Comparison of ENCODE assay signal across 20 mouse cellular contexts in genomic region chr11:20544801-20545515, GRCm38 (mm10). TPM values are rescaled to one million over a fixed set of nuclear protein-coding genes. Genes with fewer than 3 reads are reported as not detected.
DNase-seq lines count a peak whose midpoint lies in the region; ATAC-seq lines count a peak whose summit lies in the region.
"Had no signal": no experiment of that assay in that cellular context is flagged by ENCODE, and none has a peak within 500 bp of the region (broad histone marks: within the 10 kb centered on the region; RNA-seq: fewer than 3 reads in every experiment).

No protein-coding gene starts in this region.

- 52% methylated on average over 3 of the region's 3 CpGs for WGBS in heart, embryonic 14.5 days
- WGBS in midbrain, embryonic 13.5 days: 42% methylated on average over 3 of the region's 3 CpGs
- 48% methylated on average over 3 of the region's 3 CpGs for WGBS in midbrain, embryonic 16.5 days

- no peaks in the 10 kb centered on the region for H3K36me3 ChIP-seq in heart, embryonic 14.5 days (ENCODE audit: control insufficient read depth, insufficient read depth, low read length)
- H3K36me3 ChIP-seq in midbrain, embryonic 13.5 days: 0 out of 2 replicates have a peak, but pooled peaks cover 5% of the 10 kb centered on the region
- no peaks in the 10 kb centered on the region for H3K36me3 ChIP-seq in midbrain, embryonic 16.5 days (ENCODE audit: control insufficient read depth, insufficient read depth, low read length)
- H3K36me3 ChIP-seq: heart, embryonic 12.5 days; limb, embryonic 10.5 days had no signal

- H3K4me3 ChIP-seq in heart, embryonic 14.5 days (ENCODE audit: control insufficient read depth in 1 of 2, insufficient read depth in 1 of 2, low read depth in 1 of 2, low read length in 2 of 2): no peak overlapping the region; a peak in 1 of 4 replicates
- 0 out of 2 replicates have a peak overlapping the region, but pooled peaks have one; percentile 5 for H3K4me3 ChIP-seq in midbrain, embryonic 13.5 days (replicated peaks)
- H3K4me3 ChIP-seq in midbrain, embryonic 16.5 days (ENCODE audit: low read depth, low read length): no peak overlapping the region

- DNase-seq in heart, adult 11 months: no peak
- peak; percentile 75 for DNase-seq in ES-CJ7 (ENCODE audit: low read depth, low spot score)
- DNase-seq in kidney, postnatal 14 days: no peak
- DNase-seq in gastrocnemius, postnatal 36 days: no peak
- DNase-seq: adrenal gland, adult 8-10 months; cerebellum, adult 8-10 months; embryo, embryonic 11 days; gastrocnemius, adult 2 months; heart, postnatal 4 days; kidney, adult 8-10 months; kidney, postnatal 25 days; liver, postnatal 0 days; right cerebral cortex, postnatal 25 days; thymus, adult 18-20 months had no signal

- no peaks in the 10 kb centered on the region for H3K9me3 ChIP-seq in heart, embryonic 14.5 days (ENCODE audit: control insufficient read depth, low read length)
- H3K9me3 ChIP-seq in midbrain, embryonic 13.5 days: no peaks in the 10 kb centered on the region
- H3K9me3 ChIP-seq in midbrain, embryonic 16.5 days (replicated peaks; ENCODE audit: control insufficient read depth, low read length, poor library complexity, severe bottlenecking): no peaks in the 10 kb centered on the region
- H3K9me3 ChIP-seq: heart, embryonic 12.5 days; limb, embryonic 10.5 days; megakaryocyte, embryonic 14.5 days had no signal

- no peak overlapping the region for H3K9ac ChIP-seq in heart, embryonic 14.5 days (ENCODE audit: low read length)
- no peak overlapping the region for H3K9ac ChIP-seq in midbrain, embryonic 13.5 days (replicated peaks)
- H3K9ac ChIP-seq in midbrain, embryonic 16.5 days (ENCODE audit: low read depth, low read length): no peak overlapping the region
- H3K9ac ChIP-seq: heart, embryonic 12.5 days; liver, postnatal 0 days had no signal

- no peak for ATAC-seq in heart, embryonic 14.5 days (ENCODE audit: insufficient number of reproducible peaks, insufficient read depth, low FRiP score, low read depth)
- no peak for ATAC-seq in midbrain, embryonic 13.5 days
- no peak for ATAC-seq in midbrain, embryonic 16.5 days
- ATAC-seq: liver, postnatal 0 days had no signal

- no peak overlapping the region for H3K27ac ChIP-seq in heart, embryonic 14.5 days (replicated peaks in 1 of 2; ENCODE audit: control insufficient read depth in 1 of 2, insufficient read depth in 1 of 2, low read depth in 2 of 2, low read length in 2 of 2)
- H3K27ac ChIP-seq in midbrain, embryonic 13.5 days: no peak overlapping the region
- H3K27ac ChIP-seq in midbrain, embryonic 16.5 days (ENCODE audit: low read length): no peak overlapping the region
- H3K27ac ChIP-seq: gastrocnemius, adult 2 months; limb, embryonic 10.5 days had no signal

- intact Hi-C loops in gastrocnemius, postnatal 36 days (cut with DNase I): loop anchor here (5.0 kb wide), 3 partner anchors 42 to 88 kb away; no protein-coding TSS in a partner anchor

- H3K4me2 ChIP-seq in heart, embryonic 14.5 days (ENCODE audit: low read length): peak overlapping the region; percentile 76
- no peak overlapping the region for H3K4me2 ChIP-seq in midbrain, embryonic 13.5 days (replicated peaks)
- H3K4me2 ChIP-seq in midbrain, embryonic 16.5 days (ENCODE audit: low read length): no peak overlapping the region

- H3K4me1 ChIP-seq in heart, embryonic 14.5 days (ENCODE audit: control insufficient read depth in 2 of 2, insufficient read depth in 2 of 2, low read length in 2 of 2): peaks cover 0 to 12% of the 10 kb centered on the region in 2 experiments; a peak in 2 of 4 replicates
- H3K4me1 ChIP-seq in midbrain, embryonic 13.5 days (replicated peaks): peaks cover 24% of the 10 kb centered on the region
- H3K4me1 ChIP-seq in midbrain, embryonic 16.5 days (ENCODE audit: control insufficient read depth, insufficient read depth, low read length): peaks cover 13% of the 10 kb centered on the region

- H3K27me3 ChIP-seq in heart, embryonic 14.5 days (ENCODE audit: control insufficient read depth, insufficient read depth, low read length): no peaks in the 10 kb centered on the region
- peaks cover 4% of the 10 kb centered on the region; the same call in 1 of the 2 replicates for H3K27me3 ChIP-seq in midbrain, embryonic 13.5 days
- no peaks in the 10 kb centered on the region for H3K27me3 ChIP-seq in midbrain, embryonic 16.5 days (ENCODE audit: control insufficient read depth, insufficient read depth, low read depth, low read length)
- H3K27me3 ChIP-seq: heart, embryonic 12.5 days; megakaryocyte, embryonic 14.5 days had no signal

RNA-seq across cellular contexts. Expression of gene Sertad2, which starts 1.9 kb away (rescaled TPM):
- polyA plus RNA-seq in heart, embryonic 14.5 days (2014; fragmentation: Nextera tagmentation; extraction: Ambion mirVana): 33.5 and 36.9 TPM in 2 replicates
- polyA plus RNA-seq in midbrain, embryonic 13.5 days (2015; fragmentation: Nextera tagmentation; extraction: Ambion mirVana): 29.8 and 32.0 TPM in 2 replicates
- polyA plus RNA-seq in midbrain, embryonic 16.5 days (2015; fragmentation: Nextera tagmentation; extraction: Ambion mirVana): 24.6 and 26.7 TPM in 2 replicates
- 10 to 100 TPM; 10.1 to 12.0 TPM for total RNA-seq in gastrocnemius, postnatal 36 days (2021)
